In the genomic region with DNA sequence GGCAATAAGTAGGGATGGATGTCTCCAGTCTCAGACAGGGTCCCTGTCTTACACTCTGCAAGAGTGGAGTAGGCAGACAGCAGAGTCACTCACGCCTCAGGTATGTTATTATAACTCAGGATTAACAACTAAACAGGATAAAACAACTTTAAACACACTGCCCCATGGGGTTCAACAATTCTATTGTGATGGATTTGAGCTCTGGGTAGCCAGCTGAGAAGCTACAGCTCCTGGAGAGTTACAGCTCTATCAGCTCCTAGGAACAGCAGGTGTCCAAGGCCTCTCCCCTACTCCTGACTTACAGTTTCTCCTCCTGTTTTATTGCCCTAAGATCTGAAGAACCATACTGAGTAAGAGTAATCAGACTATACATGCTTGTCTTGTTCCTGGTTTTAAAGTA, we compare ENCODE assay signal across 25 mouse cellular contexts.
"Had no signal": no experiment of that assay in that cellular context is flagged by ENCODE, and none has a peak within 500 bp of the region (broad histone marks: within the 10 kb centered on the region; RNA-seq: fewer than 3 reads in every experiment).

No protein-coding gene starts in this region.

- H3K9ac ChIP-seq: heart, embryonic 12.5 days; hindbrain, embryonic 13.5 days; hindbrain, embryonic 15.5 days; intestine, embryonic 15.5 days; limb, embryonic 12.5 days; liver, embryonic 13.5 days; liver, embryonic 15.5 days had no signal

- H3K36me3 ChIP-seq: heart, embryonic 10.5 days; heart, embryonic 12.5 days; hindbrain, embryonic 13.5 days; hindbrain, embryonic 15.5 days; intestine, embryonic 15.5 days; limb, embryonic 10.5 days; limb, embryonic 12.5 days; liver, embryonic 13.5 days; liver, embryonic 15.5 days had no signal

- H3K4me3 ChIP-seq: gastrocnemius, adult 2 months; heart, embryonic 10.5 days; heart, embryonic 12.5 days; hindbrain, embryonic 13.5 days; hindbrain, embryonic 15.5 days; intestine, embryonic 15.5 days; layer of hippocampus, adult 2 months; left cerebral cortex, adult 2 months; limb, embryonic 10.5 days; limb, embryonic 12.5 days; liver, embryonic 13.5 days; liver, embryonic 15.5 days had no signal

- H3K27me3 ChIP-seq: heart, embryonic 12.5 days; hindbrain, embryonic 13.5 days; hindbrain, embryonic 15.5 days; intestine, embryonic 15.5 days; limb, embryonic 12.5 days; liver, embryonic 13.5 days; liver, embryonic 15.5 days had no signal

- ATAC-seq: inflammation-experienced regulatory T-cells, adult 6 months; intestine, embryonic 15.5 days; intestine, postnatal 0 days had no signal

- H3K9me3 ChIP-seq: heart, embryonic 10.5 days; hindbrain, embryonic 15.5 days; intestine, embryonic 15.5 days; limb, embryonic 10.5 days; liver, embryonic 13.5 days; liver, embryonic 15.5 days had no signal

- H3K4me1 ChIP-seq: heart, embryonic 10.5 days; heart, embryonic 12.5 days; hindbrain, embryonic 13.5 days; hindbrain, embryonic 15.5 days; intestine, embryonic 15.5 days; limb, embryonic 10.5 days; limb, embryonic 12.5 days; liver, embryonic 13.5 days; liver, embryonic 15.5 days had no signal

- DNase-seq: gastrocnemius, adult 2 months; gastrocnemius, postnatal 10 days; gastrocnemius, postnatal 25 days; heart, adult 18-20 months; heart, postnatal 10 days; heart, postnatal 36 days; kidney, adult 18-20 months; kidney, adult 8-10 months; kidney, postnatal 10 days; kidney, postnatal 25 days; kidney, postnatal 4 days; liver; liver, embryonic 13.5 days had no signal

- H3K27ac ChIP-seq: gastrocnemius, adult 2 months; heart, embryonic 10.5 days; hindbrain, embryonic 13.5 days; hindbrain, embryonic 15.5 days; intestine, embryonic 15.5 days; layer of hippocampus, adult 2 months; left cerebral cortex, adult 2 months; limb, embryonic 10.5 days; limb, embryonic 12.5 days; liver, embryonic 13.5 days; liver, embryonic 15.5 days had no signal
